Comparison of ENCODE assay signal across 18 mouse cellular contexts in the genomic region with DNA sequence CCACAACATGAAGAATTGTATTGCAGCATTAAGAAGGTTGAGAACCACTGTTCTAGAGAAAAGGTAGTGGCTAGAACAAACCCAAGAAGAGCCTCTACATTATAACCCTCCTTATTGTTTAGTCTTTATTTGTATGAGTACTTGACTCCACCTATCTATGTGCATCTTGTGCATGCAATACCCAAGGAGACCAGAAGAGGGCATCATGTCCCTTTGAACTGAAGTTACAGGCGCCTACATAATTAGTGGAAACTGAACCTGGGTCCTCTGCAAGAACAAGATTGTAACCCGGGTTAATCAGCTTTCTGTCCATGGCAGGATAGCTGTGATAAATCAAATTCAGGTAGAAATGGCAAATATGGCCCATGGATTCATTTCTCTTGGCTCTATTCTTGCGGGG. TPM values are rescaled to one million over a fixed set of nuclear protein-coding genes. Genes with fewer than 3 reads are reported as not detected.
DNase-seq lines count a peak whose midpoint lies in the region; ATAC-seq and TF ChIP-seq lines count a peak whose summit lies in the region.
"Had no signal": no experiment of that assay in that cellular context is flagged by ENCODE, and none has a peak within 500 bp of the region (broad histone marks: within the 10 kb centered on the region; RNA-seq: fewer than 3 reads in every experiment).

No protein-coding gene starts in this region.

- ATAC-seq in hindbrain, postnatal 0 days, result no peak
- ATAC-seq in hindbrain, embryonic 14.5 days (ENCODE audit: low FRiP score), result no peak
- no peak for ATAC-seq in stomach, postnatal 0 days (ENCODE audit: low FRiP score, low TSS enrichment)
- no peak for ATAC-seq in forebrain, embryonic 15.5 days (replicated peaks)
- ATAC-seq in megakaryocyte-erythroid progenitor cell, adult 5-6 weeks (replicated peaks; ENCODE audit: low FRiP score, low TSS enrichment, poor library complexity, severe bottlenecking), result no peak
- ATAC-seq: forebrain, embryonic 14.5 days; midbrain, embryonic 15.5 days had no signal

- H3K4me3 ChIP-seq in hindbrain, postnatal 0 days (ENCODE audit: low read length), result no peak overlapping the region
- no peak overlapping the region for H3K4me3 ChIP-seq in hindbrain, embryonic 14.5 days (replicated peaks; ENCODE audit: low read length)
- no peak overlapping the region for H3K4me3 ChIP-seq in stomach, postnatal 0 days (ENCODE audit: low read depth, low read length)
- H3K4me3 ChIP-seq in forebrain, embryonic 15.5 days, result no peak overlapping the region
- H3K4me3 ChIP-seq: hindbrain, embryonic 12.5 days; midbrain, embryonic 15.5 days had no signal

- peak; percentile 39 for TF ChIP-seq CTCF in hindbrain, postnatal 0 days (IDR thresholded peaks at IDR 0.05; ENCODE audit: low read depth)
- TF ChIP-seq CTCF in stomach, postnatal 0 days (IDR thresholded peaks at IDR 0.05; ENCODE audit: low read depth), result peak; percentile 51

- no peaks in the 10 kb centered on the region for H3K4me1 ChIP-seq in hindbrain, postnatal 0 days (ENCODE audit: insufficient read depth, low read length)
- H3K4me1 ChIP-seq in hindbrain, embryonic 14.5 days (replicated peaks; ENCODE audit: control insufficient read depth, insufficient read depth, low read length), result no peaks in the 10 kb centered on the region
- no peaks in the 10 kb centered on the region for H3K4me1 ChIP-seq in stomach, postnatal 0 days (replicated peaks; ENCODE audit: control insufficient read depth, insufficient read depth)
- no peaks in the 10 kb centered on the region for H3K4me1 ChIP-seq in forebrain, embryonic 15.5 days
- H3K4me1 ChIP-seq: hindbrain, embryonic 12.5 days; midbrain, embryonic 15.5 days had no signal

- H3K36me3 ChIP-seq in hindbrain, postnatal 0 days (ENCODE audit: insufficient read depth, low read length), result no peaks in the 10 kb centered on the region
- no peaks in the 10 kb centered on the region for H3K36me3 ChIP-seq in hindbrain, embryonic 14.5 days (replicated peaks; ENCODE audit: control insufficient read depth, insufficient read depth)
- H3K36me3 ChIP-seq in stomach, postnatal 0 days (ENCODE audit: control insufficient read depth, insufficient read depth, low read length), result no peaks in the 10 kb centered on the region
- H3K36me3 ChIP-seq in forebrain, embryonic 15.5 days, result no peaks in the 10 kb centered on the region
- H3K36me3 ChIP-seq: G1E; hindbrain, embryonic 12.5 days; midbrain, embryonic 15.5 days had no signal

- no peak overlapping the region for H3K9ac ChIP-seq in hindbrain, postnatal 0 days (replicated peaks; ENCODE audit: low read length)
- no peak overlapping the region for H3K9ac ChIP-seq in hindbrain, embryonic 14.5 days
- H3K9ac ChIP-seq in stomach, postnatal 0 days (ENCODE audit: low read length), result no peak overlapping the region
- H3K9ac ChIP-seq in forebrain, embryonic 15.5 days (replicated peaks), result no peak overlapping the region
- H3K9ac ChIP-seq: hindbrain, embryonic 12.5 days; midbrain, embryonic 15.5 days had no signal

- no peak overlapping the region for H3K4me2 ChIP-seq in hindbrain, postnatal 0 days (ENCODE audit: low read depth, low read length)
- H3K4me2 ChIP-seq in hindbrain, embryonic 14.5 days (replicated peaks), result no peak overlapping the region
- no peak overlapping the region for H3K4me2 ChIP-seq in stomach, postnatal 0 days (replicated peaks; ENCODE audit: low read depth)
- H3K4me2 ChIP-seq in forebrain, embryonic 15.5 days (replicated peaks), result no peak overlapping the region
- H3K4me2 ChIP-seq: hindbrain, embryonic 12.5 days; midbrain, embryonic 15.5 days had no signal

- H3K9me3 ChIP-seq in hindbrain, postnatal 0 days (ENCODE audit: low read length), result no peaks in the 10 kb centered on the region
- H3K9me3 ChIP-seq in hindbrain, embryonic 14.5 days (ENCODE audit: control insufficient read depth, low read length), result 0 out of 2 replicates have a peak, but pooled peaks cover 4% of the 10 kb centered on the region
- no peaks in the 10 kb centered on the region for H3K9me3 ChIP-seq in stomach, postnatal 0 days (ENCODE audit: control insufficient read depth, low read length)
- H3K9me3 ChIP-seq in forebrain, embryonic 15.5 days, result 0 out of 2 replicates have a peak, but pooled peaks cover 4% of the 10 kb centered on the region
- H3K9me3 ChIP-seq: hindbrain, embryonic 12.5 days; midbrain, embryonic 15.5 days had no signal

- DNase-seq in hindbrain, postnatal 0 days (ENCODE audit: low spot score), result no peak
- no peak for DNase-seq in hindbrain, embryonic 14.5 days (ENCODE audit: low spot score)
- peak; percentile 28 for DNase-seq in retina, postnatal 1 day
- DNase-seq in retina, embryonic 14.5 days (ENCODE audit: low spot score), result no peak
- peak; percentile 15 for DNase-seq in NIH3T3 (ENCODE audit: low read depth)
- DNase-seq in stomach, postnatal 0 days (ENCODE audit: low spot score), result no peak
- DNase-seq: adrenal gland, adult 2 months; cerebellum, postnatal 36 days; gastrocnemius, postnatal 25 days; lung, postnatal 36 days; thymus, postnatal 36 days had no signal

- TF ChIP-seq EP300 in stomach, postnatal 0 days (optimal IDR thresholded peaks at IDR 0.05), result no peak

- WGBS in hindbrain, postnatal 0 days, result 91% methylated on average over 3 of the region's 3 CpGs
- 94% methylated on average over 3 of the region's 3 CpGs for WGBS in hindbrain, embryonic 14.5 days
- 97% methylated on average over 3 of the region's 3 CpGs for WGBS in stomach, postnatal 0 days
- WGBS in forebrain, embryonic 15.5 days, result 92% methylated on average over 3 of the region's 3 CpGs

- no peak overlapping the region for H3K27ac ChIP-seq in hindbrain, postnatal 0 days
- no peak overlapping the region for H3K27ac ChIP-seq in hindbrain, embryonic 14.5 days
- no peak overlapping the region for H3K27ac ChIP-seq in stomach, postnatal 0 days (replicated peaks)
- no peak overlapping the region for H3K27ac ChIP-seq in forebrain, embryonic 15.5 days (replicated peaks)
- H3K27ac ChIP-seq: hindbrain, embryonic 12.5 days; midbrain, embryonic 15.5 days had no signal

- no peaks in the 10 kb centered on the region for H3K27me3 ChIP-seq in hindbrain, postnatal 0 days (ENCODE audit: insufficient read depth, low read length)
- no peaks in the 10 kb centered on the region for H3K27me3 ChIP-seq in hindbrain, embryonic 14.5 days (ENCODE audit: control insufficient read depth, insufficient read depth, low read length)
- no peaks in the 10 kb centered on the region for H3K27me3 ChIP-seq in stomach, postnatal 0 days (ENCODE audit: control insufficient read depth, insufficient read depth, low read length)
- no peaks in the 10 kb centered on the region for H3K27me3 ChIP-seq in forebrain, embryonic 15.5 days
- H3K27me3 ChIP-seq: hindbrain, embryonic 12.5 days; midbrain, embryonic 15.5 days had no signal

RNA-seq across cellular contexts. Expression of a gene that starts 48.4 kb away (rescaled TPM):
- total RNA-seq in hindbrain, postnatal 0 days (2014; rRNA removed), result 16.9 and 22.0 TPM in 2 replicates
- polyA plus RNA-seq in hindbrain, postnatal 0 days (2015; fragmentation: Nextera tagmentation; extraction: Ambion mirVana), result 29.0 and 29.7 TPM in 2 replicates
- 25.8 and 29.9 TPM in 2 replicates for polyA plus RNA-seq in hindbrain, embryonic 14.5 days (2014; fragmentation: Nextera tagmentation; extraction: Ambion mirVana)
- polyA plus RNA-seq in stomach, postnatal 0 days (2015; fragmentation: Nextera tagmentation; extraction: Ambion mirVana), result 26.3 and 27.2 TPM in 2 replicates
- 50.4 and 50.8 TPM in 2 replicates for polyA plus RNA-seq in forebrain, embryonic 15.5 days (2015; fragmentation: Nextera tagmentation; extraction: Ambion mirVana)
- 29.4 and 52.1 TPM in 2 replicates for total RNA-seq in megakaryocyte-erythroid progenitor cell, adult 5-6 weeks (2014; fragmentation: Nextera tagmentation)
- 34.1 and 43.1 TPM in 2 replicates for total RNA-seq in megakaryocyte-erythroid progenitor cell, adult 5-6 weeks (2017)

RNA-seq across cellular contexts. Expression of a gene that starts 59.2 kb away (rescaled TPM):
- 1.4 and 2.9 TPM in 2 replicates for total RNA-seq in hindbrain, postnatal 0 days (2014; rRNA removed)
- 1.3 and 1.6 TPM in 2 replicates for polyA plus RNA-seq in hindbrain, postnatal 0 days (2015; fragmentation: Nextera tagmentation; extraction: Ambion mirVana)
- 0.20 TPM in 1 of 2 replicates, not detected in the other for polyA plus RNA-seq in hindbrain, embryonic 14.5 days (2014; fragmentation: Nextera tagmentation; extraction: Ambion mirVana)
- polyA plus RNA-seq in stomach, postnatal 0 days (2015; fragmentation: Nextera tagmentation; extraction: Ambion mirVana), result 0.16 TPM in 1 of 2 replicates, not detected in the other
- not detected in 2 replicates for polyA plus RNA-seq in forebrain, embryonic 15.5 days (2015; fragmentation: Nextera tagmentation; extraction: Ambion mirVana)
- total RNA-seq in megakaryocyte-erythroid progenitor cell, adult 5-6 weeks (2014; fragmentation: Nextera tagmentation), result not detected in 2 replicates
- total RNA-seq in megakaryocyte-erythroid progenitor cell, adult 5-6 weeks (2017), result not detected in 2 replicates
- polyA plus RNA-seq: G1E; neural tube, embryonic 14.5 days had no signal

Comparison
In these comparisons a context has a peak if more than half of its experiments do, and no peak if none do; other contexts are left out.
1. DNase-seq: peak in retina, postnatal 1 day (single experiment) and NIH3T3 (single experiment); none in hindbrain, postnatal 0 days (single experiment), hindbrain, embryonic 14.5 days (single experiment), retina, embryonic 14.5 days (single experiment) and stomach, postnatal 0 days (single experiment).